Mouse (Mus musculus) frontal cortex, postnatal 10 days (tissue): Measurements from ENCODE around the gene Ahsa1.
"Not testable (repeated sequence)": the region's sequence is repeated elsewhere in the genome, so short reads cannot be mapped to it uniquely, and the experiment has no call there.

ENCODE experiments used
- DNase-seq, 2 experiments: peaks; one replicate each; pipeline ENCODE4 v3.0.0; 2022; ENCODE audit warnings: low spot score in 2 of 2, mixed read lengths in 1 of 2

The Ahsa1 gene

DNA sequence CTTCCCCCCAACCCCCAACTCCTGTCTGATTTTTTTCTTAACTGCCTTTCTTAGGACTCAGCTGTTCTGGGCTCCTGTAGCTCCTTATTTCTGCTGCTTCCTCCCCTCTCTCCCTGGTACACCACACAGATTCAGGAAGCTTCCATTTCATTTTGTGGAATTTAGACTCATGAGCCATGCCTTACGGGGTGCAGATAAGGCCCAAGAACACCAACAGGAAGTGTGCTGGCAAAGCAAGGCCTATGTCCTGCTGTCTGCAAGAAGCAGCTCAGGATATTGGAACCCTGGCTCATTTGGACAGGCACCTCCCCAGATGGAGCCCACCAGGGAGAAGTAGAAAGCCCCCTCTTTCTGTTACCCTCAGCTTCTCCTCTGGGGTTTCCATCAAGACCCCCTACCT lies 15.5 kb downstream of the Ahsa1 start:
- DNase-seq: no peak

- no peak for DNase-seq
These were observed 16.5 kb downstream of the Ahsa1 start for GRCm38 (mm10) chr12:87282743-87283142.

- DNase-seq: no peak
These were observed 17.4 kb downstream of the Ahsa1 start for GRCm38 (mm10) chr12:87283706-87284105.

- no peak for DNase-seq
These were observed 18.0 kb downstream of the Ahsa1 start for GRCm38 (mm10) chr12:87284268-87284667.

DNA sequence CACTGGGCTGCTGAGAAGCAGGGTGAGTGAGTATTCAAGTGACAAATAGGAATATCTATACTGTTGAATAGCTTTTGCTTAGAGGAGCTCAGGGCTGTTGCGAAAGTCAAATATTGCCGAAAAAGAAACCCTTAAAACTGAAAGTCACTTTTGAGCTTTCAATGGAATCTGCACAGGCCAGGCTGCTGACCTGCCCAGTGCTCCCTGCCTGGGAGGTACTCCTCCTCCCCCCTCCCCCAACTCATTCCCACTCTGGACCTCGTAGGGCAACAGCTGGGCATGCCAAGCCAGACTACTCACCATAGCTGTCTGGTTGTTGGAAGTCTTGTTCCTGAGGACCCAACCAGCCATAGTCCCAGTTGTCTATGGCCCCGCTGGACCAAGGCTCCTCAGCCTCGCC lies 18.4 kb downstream of the Ahsa1 start:
- no peak for DNase-seq

DNA sequence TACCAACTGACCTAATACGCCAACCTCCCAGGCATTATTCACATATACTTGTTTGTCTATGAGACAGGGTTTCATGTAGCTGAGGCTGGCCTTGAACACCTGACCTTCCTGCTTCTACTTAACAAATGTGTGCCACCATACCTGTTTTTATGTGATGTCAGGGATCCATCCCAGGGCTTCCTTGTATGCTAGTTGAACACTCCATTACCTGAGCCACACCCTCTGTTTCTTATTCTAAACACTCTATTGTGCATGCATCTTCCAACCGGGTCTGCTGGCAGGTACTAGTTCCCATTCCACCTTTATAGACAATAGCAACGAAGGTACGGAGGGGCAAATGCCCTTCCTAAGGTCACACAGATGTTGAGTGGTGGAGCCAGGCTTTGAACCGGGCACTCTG lies 22.8 kb downstream of the Ahsa1 start:
- DNase-seq: no peak

DNA sequence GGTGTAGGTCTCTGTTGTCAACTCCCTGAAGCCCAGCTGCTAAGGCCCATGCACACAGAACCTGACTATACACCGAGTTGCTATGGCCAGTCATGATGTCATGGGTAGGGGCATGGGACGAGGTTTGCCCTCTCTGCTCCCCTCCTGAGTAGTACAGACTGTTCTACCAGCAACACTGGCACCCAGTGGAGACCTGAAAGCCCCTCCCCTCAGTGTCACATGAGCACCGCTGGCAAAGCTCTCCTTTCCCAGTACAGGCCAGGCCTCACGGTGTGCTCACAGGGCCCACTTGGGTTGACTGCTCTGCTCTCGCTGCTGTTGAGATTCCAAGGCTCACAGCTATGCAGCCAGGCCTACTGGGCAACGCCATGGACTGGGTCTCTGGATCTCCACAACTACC lies 27.7 kb downstream of the Ahsa1 start:
- no peak for DNase-seq

- DNase-seq: no peak
These were observed 32.9 kb downstream of the Ahsa1 start for GRCm38 (mm10) chr12:87299037-87299656.

- DNase-seq: peak in 1 of 2 experiments; percentile 19
These were observed 33.6 kb downstream of the Ahsa1 start, which contains the start of gene Ism2 for GRCm38 (mm10) chr12:87299657-87300440. Gene Ism2 (minus strand): TSS chr12:87299705.

DNA sequence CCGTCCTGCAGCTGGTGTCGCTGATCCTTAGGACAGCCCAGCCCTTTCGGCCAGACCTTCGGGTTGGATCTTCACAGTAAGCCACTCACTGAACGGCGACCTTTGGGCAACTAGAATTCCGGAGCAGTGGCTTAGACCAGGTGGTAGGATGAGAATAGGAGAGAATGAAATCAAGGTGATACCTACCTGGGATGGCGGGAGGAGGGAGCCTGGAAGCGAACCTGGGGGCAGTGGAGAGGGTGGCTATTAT lies 34.1 kb downstream of the Ahsa1 start:
- no peak for DNase-seq

GRCm38 (mm10) chr12:87301189-87301588 lies 34.9 kb downstream of the Ahsa1 start:
- DNase-seq: no peak

DNA sequence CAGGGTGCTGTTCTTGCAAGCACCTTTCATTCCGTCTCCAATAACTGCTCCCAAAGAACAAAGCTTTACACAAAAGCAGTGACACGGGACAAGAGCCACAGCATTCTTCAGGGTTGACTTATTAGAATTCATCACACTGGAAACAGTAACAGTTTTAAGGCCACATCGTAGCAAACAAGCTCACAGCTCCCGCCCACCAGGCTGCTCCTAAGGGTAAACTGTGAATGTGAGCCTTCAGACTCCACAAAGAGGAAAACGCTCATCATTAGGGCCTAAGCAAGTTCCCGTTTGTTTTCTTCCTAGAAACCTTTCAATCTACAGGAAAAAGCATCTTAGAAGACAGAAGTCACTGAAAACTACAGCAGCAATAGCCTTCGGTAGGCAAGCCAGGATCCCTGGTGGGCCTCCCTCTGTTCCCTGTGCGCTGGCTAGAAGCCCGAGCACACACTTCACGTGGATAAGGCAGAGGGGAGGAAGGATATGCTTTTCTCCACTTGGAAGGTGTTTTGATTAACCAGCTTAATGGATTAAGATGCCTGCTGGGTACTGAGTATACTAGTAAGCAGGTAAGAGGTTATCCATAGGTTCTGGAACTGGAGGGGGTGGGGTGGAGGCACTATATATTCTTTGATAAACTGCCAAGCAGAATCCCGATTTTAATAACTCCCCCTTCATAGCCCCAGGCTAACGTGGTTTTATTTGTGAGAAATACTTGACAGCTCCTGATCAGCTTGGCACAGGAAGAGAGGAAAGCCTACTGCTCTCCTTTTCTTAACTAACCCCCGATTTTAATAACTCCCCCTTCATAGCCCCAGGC lies 39.7 kb downstream of the Ahsa1 start:
- DNase-seq: no peak

GRCm38 (mm10) chr12:87306584-87306844 lies 40.2 kb downstream of the Ahsa1 start:
- not testable (repeated sequence) for DNase-seq

- no peak for DNase-seq
These were observed 46.8 kb downstream of the Ahsa1 start for GRCm38 (mm10) chr12:87313098-87313497.

DNA sequence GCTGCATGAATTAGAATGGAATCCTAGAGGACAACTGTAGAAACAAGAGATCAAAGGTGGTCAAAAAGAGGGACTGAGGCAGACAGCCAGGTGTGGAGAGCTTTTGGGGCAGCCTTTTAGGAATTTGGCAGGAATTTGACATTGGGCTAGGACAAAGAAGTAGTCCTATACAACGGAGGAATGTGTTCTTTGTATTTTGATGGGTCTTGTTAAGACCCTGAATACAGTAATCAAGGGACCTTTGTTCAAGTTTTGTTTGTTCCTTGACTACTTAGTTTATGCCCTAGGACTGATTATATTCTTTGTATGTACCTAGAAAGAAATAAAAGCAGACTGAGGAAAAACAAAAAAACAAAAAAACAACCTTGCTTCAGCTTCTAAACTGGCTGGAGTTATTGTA lies 51.7 kb downstream of the Ahsa1 start:
- DNase-seq: no peak

- no peak for DNase-seq
These were observed 53.0 kb downstream of the Ahsa1 start for GRCm38 (mm10) chr12:87319229-87319628.
